Mouse (Mus musculus) right cerebral cortex, postnatal 25 days (tissue): ENCODE measurements around the gene Slfn2.
"Not testable (repeated sequence)": the region's sequence is repeated elsewhere in the genome, so short reads cannot be mapped to it uniquely, and the experiment has no call there.

ENCODE experiments used
- DNase-seq: peaks from one replicate; pipeline ENCODE4 v3.0.0; 2022

The Slfn2 gene

GRCm38 (mm10) chr11:83064946-83065345 is at the start of gene Slfn2:
Gene Slfn2 (plus strand): TSS chr11:83065112.
- no peak for DNase-seq

GRCm38 (mm10) chr11:83016093-83016492 is 48.8 kb upstream of the Slfn2 start:
- no peak for DNase-seq

- DNase-seq, result not testable (repeated sequence)
Measured at GRCm38 (mm10) chr11:83019561-83020519, 45.1 kb upstream of the Slfn2 start.

GRCm38 (mm10) chr11:83020621-83021020 is 44.3 kb upstream of the Slfn2 start, which contains the start of gene Slfn8:
Gene Slfn8 (minus strand): TSS chr11:83020810.
- no peak for DNase-seq

- not testable (repeated sequence) for DNase-seq
Measured at GRCm38 (mm10) chr11:83038686-83039085, 26.2 kb upstream of the Slfn2 start.

- no peak for DNase-seq
Measured at GRCm38 (mm10) chr11:83039156-83039555, 25.8 kb upstream of the Slfn2 start.

- DNase-seq, result no peak
Measured at GRCm38 (mm10) chr11:83039796-83040195, 25.1 kb upstream of the Slfn2 start.

GRCm38 (mm10) chr11:83040325-83040724 is 24.6 kb upstream of the Slfn2 start:
- no peak for DNase-seq

GRCm38 (mm10) chr11:83041000-83041399 is 23.9 kb upstream of the Slfn2 start:
- no peak for DNase-seq

GRCm38 (mm10) chr11:83043891-83044290 is 21.0 kb upstream of the Slfn2 start:
- no peak for DNase-seq

GRCm38 (mm10) chr11:83045642-83046041 is 19.3 kb upstream of the Slfn2 start:
- DNase-seq, result no peak

GRCm38 (mm10) chr11:83057863-83058262 is 7.0 kb upstream of the Slfn2 start:
- peak; percentile 22 for DNase-seq

GRCm38 (mm10) chr11:83060412-83061020 is 4.4 kb upstream of the Slfn2 start:
- no peak for DNase-seq

GRCm38 (mm10) chr11:83061806-83062205 is 3.1 kb upstream of the Slfn2 start:
- no peak for DNase-seq

GRCm38 (mm10) chr11:83063126-83063525 is 1.8 kb upstream of the Slfn2 start:
- DNase-seq, result no peak

GRCm38 (mm10) chr11:83063941-83064349 is 967 bp upstream of the Slfn2 start:
- no peak for DNase-seq

- DNase-seq, result no peak
Measured at GRCm38 (mm10) chr11:83065441-83066344, 781 bp downstream of the Slfn2 start.

GRCm38 (mm10) chr11:83066640-83067531 is 2.0 kb downstream of the Slfn2 start:
- DNase-seq, result no peak

GRCm38 (mm10) chr11:83067982-83068694 is 3.2 kb downstream of the Slfn2 start:
- DNase-seq, result no peak

- DNase-seq, result no peak
Measured at GRCm38 (mm10) chr11:83070321-83070970, 5.5 kb downstream of the Slfn2 start.
